Mouse (Mus musculus): ENCODE measurements around the gene Gm28372.
"Not testable (repeated sequence)": the region's sequence is repeated elsewhere in the genome, so short reads cannot be mapped to it uniquely, and the experiment has no call there.

Gm28372 gene

DNA sequence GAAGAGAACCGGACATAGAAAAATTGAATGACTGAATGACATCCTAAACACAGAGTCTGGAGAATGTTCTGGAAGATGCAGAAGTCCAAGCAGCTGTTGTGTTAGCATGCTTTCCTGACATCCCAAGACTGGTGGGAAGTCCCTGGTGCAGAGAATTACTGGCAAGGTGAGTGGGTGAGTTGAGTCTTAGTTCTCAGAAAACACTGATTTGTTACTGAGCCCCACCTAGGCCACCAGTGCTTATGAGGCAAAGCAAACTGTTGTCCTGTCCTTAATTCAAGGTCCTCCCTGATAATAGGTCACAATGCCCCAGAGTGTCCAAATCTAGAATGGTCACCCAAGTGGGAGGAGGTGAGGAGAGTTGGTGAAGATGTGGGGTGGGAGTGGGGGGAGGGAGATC is at the start of gene Gm28372, which contains the start of gene 1700020A23Rik:
Gene Gm28372 (plus strand): TSS at position 301 of the 400 bp plus-strand sequence.
Gene 1700020A23Rik (plus strand): TSS at position 321 of the 400 bp plus-strand sequence.
- DNase-seq (ENCODE audit: low read depth, low spot score): no peak

DNA sequence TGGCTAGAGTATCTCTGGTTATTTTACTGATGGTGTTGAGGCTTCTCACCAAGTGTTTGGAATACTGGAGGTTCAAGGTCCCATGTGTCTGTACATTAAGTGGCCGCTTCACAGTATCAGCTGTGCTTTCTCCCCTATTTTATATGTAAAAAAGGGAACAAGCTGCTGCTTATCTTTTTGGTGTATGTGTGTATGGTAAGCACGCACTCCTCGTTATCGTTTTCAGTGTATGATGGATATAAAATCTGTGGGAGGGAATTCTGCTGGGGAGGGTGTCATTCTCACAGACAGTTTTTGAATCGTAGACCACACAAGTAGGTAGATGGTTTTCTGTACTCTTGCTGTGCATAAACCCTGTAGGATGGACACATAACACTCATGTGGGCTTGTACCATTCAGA is 47.5 kb upstream of the Gm28372 start:
- DNase-seq (ENCODE audit: low read depth, low spot score): no peak

DNA sequence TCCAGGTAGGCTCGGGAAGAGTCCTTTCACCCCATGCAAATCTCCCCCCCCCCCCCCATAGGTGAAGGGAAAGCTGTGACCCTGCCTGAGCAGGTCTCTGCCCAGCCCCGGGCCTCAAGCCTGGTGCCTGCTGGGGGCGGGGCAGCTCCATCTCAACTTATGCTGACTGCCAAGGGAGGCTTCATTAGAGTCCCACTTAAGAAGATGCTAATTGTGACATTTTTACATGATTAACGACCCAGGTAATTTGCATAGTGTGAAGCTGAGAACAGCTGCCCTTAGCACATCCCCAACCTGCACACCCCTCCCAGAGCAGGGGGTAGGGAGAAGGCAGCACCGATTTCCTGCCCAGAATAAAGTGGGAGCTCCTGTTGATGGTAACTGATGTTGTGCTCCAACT is 46.2 kb upstream of the Gm28372 start:
- DNase-seq (ENCODE audit: low read depth, low spot score): no peak

DNA sequence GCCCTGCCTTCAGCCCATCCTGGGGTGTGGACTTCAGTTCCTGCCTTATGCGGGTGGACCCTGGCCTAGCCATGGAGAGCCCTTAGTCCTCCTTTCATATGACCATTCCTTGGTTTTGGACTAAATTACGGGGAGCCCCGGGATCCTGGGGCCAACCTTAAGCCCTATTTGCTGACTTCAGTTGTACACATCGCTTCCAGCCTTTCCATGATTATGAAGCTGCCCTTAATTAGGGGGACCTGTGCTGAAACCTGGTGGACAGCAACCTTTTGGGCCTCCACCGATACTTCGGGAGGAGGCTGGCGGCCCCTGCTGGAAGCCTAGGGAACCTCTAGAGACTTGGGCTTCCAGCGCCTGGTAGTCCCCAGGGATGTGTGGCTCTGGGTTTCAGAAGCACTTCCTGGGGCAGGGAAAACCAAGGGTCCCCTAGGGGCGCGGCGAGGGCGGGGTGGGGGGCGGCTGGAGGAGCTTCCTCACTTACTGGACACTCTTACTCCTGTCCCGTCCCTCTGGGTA is 42.5 kb upstream of the Gm28372 start:
- DNase-seq (ENCODE audit: low read depth, low spot score): peak; percentile 52

DNA sequence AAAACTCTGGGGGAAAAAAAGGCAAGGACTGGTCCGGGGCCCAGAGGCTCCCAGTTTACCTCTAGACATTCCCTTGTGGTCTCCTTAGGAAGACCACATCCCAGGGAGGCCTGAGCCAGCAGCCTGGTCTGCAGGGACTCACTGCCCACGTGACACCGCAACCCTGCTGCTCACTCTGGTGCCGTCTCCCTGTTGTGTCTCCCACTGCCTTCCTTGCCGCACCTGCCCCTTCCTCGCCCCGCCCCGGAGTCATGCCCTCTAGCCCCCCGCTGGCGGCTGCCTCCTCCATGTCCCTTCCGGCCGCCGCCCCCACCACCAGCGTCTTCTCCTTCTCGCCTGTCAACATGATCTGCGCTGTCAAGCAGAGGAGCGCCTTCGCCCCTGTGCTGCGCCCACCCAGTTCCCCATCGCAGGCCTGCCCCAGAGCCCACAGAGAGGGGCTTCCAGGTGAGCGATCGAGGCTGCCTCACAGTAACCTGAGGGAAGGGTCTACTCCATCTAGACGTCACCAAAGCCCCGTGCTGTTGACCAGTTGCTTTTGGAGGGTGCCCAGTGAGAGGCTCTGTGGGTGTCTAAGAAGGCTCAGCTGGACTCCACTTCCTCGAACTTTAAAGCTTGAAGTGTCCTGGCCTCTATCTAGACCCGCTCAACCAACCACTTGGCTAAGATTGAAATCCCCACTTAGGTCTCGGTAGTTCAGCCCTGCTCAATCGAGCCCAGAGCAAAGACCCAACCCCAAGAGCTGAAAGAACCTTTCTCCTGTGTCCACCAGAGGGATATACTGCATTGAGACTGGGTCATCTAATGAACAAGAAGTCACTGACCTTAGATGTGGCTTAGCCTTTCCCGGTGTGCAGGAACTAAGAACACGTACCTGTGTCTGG is 39.6 kb upstream of the Gm28372 start:
- DNase-seq (ENCODE audit: low read depth, low spot score): no peak

DNA sequence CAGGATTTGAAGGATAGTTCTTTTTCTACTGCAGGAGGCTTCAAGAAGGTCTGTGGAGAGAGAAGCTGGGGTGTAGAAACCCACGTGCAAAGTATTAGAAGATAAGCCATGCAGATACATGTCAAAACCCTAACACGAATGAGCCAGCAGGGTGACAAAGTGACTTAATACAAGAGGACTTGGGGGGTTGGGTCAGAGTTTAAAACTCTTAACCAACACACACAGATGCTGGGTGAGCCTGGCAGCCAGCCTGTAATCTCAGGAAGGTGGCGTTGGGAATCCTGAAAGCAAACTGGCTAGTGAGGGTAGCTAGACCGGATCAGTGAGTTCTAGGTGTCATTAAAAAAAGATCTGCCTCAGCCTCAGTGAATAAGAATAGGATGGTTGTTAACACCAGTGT is 37.7 kb upstream of the Gm28372 start:
- DNase-seq (ENCODE audit: low read depth, low spot score): no peak

DNA sequence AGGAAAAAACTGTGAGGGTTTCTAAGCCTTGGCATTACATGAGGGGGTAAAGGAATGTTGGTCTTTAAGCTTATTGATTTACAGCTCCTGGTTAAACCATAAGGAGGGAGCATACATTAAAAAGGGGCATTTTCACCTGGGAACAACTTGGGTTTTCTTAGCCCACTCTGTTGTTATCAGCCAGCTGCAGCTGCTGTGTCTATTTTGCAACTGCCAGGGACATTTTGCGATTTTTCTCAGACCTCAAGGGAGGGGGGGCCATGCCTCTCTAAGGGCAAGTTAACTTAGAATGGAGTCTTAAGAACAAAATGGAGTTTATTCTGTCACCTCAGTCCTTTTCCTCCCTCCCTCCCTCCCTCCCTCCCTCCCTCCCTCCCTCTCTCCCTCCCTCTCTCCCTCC is 32.0 kb upstream of the Gm28372 start:
- not testable (repeated sequence) for DNase-seq (ENCODE audit: low read depth, low spot score)

DNA sequence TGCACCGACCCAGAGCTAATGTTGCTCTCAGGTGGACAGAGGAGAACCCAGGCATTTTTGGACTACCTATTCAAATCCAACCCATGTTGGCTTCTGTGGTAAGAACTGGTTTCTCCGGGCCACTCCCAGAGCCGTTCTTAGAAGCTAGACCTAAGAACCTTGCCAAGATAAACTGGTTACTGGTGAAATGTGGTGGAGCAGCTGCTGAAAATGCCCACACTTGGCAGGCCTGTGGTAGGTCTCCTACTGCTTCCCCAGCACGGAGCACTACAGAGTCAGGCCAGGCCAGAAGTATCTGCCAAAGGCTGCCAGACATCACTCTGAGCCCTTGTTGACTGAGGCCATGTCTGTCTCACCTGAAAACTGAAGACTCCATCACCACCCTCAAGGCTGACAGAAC is 30.1 kb upstream of the Gm28372 start:
- no peak for DNase-seq (ENCODE audit: low read depth, low spot score)

DNA sequence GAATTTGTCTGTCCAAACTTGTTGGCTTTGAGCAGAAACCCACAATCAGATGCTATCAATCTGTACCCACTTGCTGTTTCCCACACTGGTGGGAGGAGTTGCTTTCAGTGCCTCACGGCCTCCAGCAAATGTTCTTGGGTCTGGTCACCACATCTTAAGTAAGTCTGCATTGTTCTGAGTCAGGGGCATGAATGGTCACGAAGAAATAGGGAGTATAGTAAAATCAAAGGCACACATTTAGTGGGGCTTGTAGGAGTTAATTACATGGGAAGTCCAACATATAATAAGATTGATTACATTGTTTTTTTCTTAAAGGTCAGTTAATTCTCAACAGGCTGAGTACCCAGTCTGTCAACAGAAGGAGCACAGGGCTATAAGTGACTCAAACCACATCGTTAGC is 21.8 kb upstream of the Gm28372 start:
- no peak for DNase-seq (ENCODE audit: low read depth, low spot score)

DNA sequence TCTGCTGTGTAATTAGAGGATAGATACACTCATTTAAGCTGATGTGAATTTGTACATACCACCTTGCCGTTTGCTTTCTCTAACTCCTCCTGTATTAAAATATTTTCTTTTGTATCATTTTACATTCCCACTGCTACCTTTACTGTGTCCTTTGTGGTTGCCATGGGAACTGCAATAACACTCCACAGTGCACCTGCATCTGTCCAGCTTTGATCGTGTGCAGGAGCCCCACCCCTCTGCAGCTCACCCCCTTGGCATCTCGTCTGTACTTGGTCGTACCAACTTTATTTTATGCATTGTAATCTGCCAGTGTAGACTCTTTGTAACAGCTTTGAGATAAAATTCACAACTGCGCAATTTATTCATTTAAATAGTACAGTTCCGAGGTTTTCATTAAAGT is 21.1 kb upstream of the Gm28372 start:
- no peak for DNase-seq (ENCODE audit: low read depth, low spot score)

DNA sequence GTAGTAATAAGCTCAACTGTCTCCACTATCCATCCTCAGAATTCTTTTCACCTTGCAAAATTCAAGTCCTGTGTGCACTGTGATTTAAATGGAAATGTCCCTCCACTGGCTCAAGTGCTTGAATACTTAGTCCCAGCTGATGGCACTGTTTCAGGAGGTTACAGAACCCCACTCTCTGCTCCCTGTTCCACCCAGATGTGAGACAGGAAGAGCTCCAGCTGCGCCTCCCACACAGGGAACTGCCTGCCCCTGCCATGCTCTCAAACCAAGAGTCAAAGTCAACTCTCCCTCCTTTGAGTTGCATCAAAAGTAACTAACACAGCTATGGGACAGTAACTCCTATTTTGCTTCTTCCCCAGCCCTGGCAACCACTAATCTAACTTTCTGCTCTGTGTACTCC is 18.8 kb upstream of the Gm28372 start:
- no peak for DNase-seq (ENCODE audit: low read depth, low spot score)

DNA sequence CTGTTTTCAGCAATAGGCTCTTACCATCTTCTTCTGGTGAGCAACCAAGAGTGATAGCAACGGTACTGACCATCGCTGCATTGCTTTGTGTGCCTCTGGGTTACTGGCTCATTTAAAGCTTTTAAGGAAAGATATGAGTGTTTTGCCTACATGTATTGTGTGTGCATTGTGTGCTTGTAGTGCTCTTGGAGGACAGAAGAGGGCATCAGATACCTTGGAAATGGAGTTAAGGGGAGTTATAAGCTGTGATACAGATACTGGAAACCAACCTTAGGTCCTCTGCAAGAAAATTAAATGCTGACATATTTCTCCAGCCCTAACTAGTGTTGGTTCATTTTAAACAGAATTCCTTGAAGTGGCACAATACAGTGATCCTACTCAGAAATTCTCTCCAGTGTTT is 16.2 kb upstream of the Gm28372 start:
- DNase-seq (ENCODE audit: low read depth, low spot score): no peak

DNA sequence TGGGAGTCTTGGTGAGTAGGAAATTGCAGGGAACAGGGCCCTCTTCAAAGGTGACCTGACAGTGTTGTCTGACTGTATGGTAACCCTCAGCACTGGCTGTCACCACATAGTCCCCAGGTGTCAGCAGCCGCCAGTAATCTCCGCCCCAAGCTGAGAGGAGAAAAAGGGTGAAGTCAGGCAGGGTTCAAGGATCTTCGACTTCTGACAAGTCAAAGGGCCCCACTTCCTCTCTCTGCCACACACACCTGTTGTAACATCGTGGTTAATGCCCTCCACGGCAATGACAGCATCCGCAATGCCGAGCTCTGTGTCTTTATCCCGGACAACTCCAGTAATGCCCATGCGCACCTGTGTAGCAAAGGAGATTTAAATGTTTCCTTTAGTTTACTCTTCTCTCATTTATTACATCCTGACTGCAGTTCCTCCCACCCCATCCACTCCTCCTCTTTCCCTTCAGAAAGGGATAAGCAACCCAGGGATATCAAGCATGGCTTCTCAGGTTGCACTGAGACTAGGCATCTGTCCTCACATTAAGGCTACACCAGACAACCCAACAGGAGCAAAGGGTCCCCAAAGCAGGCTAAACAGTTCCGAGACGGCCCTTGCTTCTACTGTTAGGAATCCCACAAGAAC is 13.9 kb upstream of the Gm28372 start:
- DNase-seq (ENCODE audit: low read depth, low spot score): no peak

DNA sequence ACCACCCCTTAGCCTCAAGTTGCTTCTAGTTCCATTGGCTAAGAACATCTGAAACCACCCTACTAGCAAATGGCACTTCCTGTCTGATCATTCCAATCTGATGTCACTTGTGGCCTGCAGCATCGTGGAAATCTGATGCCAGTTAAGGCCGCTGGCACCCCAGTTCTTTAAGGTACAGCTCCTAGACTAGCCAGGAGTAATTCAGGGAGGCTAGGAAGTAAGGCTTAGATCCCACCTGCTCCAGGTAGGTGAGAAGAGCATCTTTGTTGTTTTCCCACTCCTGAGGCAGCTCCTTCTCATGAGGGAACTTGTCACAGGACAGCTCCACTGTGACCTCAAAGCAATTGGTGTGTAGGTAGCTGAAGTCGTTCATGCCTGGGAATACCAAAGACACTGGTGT is 12.2 kb upstream of the Gm28372 start:
- DNase-seq (ENCODE audit: low read depth, low spot score): no peak

DNA sequence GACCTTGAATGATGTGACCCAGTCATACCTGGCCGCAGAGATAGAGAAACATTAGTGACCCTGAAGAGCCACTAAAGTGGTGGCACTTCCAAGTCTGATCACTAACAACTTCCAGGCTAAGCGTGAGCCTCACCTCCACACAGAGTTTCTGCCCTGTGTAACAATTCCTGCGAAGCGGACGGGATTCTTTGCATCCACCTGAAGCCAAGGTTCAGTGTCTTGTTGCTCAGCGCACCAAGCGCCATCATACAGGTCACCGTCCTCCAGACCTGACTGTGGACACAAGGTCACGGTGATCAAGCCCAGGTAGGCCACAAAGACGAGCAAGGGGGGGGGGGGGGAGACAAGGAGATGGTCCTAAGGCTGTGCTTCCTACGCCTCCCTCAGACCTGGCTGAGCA is 9.3 kb upstream of the Gm28372 start:
- DNase-seq (ENCODE audit: low read depth, low spot score): no peak

DNA sequence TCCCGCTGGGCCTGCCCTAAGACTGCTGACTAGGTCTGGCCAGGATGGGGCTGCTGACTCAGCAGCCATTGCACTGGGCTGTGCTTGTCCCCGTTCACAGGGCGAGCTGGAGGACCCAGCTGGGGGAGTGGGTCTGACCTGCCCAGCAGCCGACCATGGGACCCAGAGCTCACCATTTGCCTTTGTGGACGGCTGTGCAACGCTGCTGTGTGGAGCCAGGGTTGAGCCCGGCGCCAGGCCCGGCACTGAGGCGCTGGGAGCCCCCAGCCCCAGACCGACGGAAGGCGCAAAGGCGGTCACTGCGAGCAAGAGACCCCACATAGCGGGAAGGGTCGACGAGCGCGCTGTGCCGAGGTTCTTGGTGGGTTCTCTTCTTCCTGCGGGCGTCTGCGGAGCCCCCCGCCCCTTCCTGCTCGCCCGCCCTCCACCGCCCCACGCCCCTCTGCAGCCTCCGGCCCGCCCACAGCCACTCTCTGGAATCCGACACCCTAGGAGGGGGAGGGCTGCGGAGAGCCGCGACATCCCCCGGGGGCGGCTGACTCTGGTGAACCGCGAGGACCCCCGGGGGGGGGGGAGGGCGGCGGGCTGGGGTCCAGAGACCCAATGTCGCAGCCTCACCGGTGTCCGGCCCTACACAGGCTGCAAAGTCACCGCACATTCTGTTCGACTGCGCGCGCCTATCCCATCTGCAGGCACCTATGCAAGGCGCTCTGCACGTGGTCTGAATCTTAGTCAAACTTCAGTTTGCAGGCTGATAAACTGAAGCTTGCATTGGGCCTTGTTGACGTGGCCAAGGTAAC is 7.7 kb upstream of the Gm28372 start, which contains the start of gene Cpxm1:
Gene Cpxm1 (minus strand): TSS at position 389 of the 800 bp plus-strand sequence.
- no peak for DNase-seq (ENCODE audit: low read depth, low spot score)

DNA sequence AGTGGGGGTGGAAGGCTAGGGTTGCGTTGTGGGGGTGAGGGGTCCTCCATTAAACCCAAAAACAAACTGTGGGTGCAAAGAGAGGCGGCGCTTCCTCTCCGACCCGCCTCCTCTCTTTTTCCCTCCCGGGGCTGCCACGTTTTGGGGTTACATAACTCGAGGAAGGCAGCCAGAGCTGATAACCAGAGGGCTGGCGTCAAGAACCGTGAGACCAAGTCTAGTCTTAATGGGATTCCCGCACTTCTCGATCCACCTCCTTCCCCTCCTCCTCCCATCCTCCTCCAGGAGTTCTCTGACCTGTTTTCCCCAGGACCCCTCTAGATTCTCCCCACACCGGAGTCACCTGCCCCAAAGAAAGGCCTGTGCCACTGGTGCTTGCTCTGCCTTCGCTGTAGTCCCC is 6.9 kb upstream of the Gm28372 start:
- DNase-seq (ENCODE audit: low read depth, low spot score): no peak

DNA sequence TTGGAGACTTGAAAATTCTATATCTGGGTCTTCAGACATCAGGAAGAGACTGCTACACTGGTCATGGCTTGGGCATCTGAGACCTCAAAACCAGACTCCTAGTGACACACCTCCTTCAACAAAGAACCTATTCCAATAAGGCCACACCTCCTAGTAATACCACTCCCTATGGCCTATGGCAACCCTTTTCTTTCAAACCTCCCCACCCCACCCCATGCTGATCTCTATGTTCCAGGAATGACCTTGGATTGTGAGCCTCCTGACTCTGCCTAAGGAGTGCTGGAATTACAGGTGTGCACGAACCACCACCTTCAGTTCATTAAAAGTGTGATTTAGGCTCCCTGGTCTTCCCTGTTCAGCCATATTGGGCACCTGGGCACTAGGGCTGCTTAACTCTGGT is 5.0 kb upstream of the Gm28372 start:
- no peak for DNase-seq (ENCODE audit: low read depth, low spot score)

DNA sequence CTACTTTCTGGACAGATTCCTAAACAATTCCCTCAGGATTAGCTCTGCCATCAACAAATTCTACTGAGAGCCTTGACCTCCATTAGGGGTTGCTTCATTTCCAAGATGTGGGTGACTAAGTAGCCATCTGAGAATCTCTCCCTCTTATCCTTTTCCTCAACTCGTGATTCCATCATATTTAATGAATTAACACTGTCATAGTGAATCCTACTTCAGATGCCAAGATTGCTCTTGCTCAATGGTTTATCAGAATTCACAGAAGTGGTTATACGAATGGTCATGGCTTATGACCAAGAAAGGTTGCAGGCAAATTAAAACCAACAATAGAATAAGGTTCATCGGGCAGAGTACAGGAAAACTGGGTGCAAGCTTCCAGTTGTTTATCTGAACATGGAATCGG is 3.1 kb upstream of the Gm28372 start:
- no peak for DNase-seq (ENCODE audit: low read depth, low spot score)

DNA sequence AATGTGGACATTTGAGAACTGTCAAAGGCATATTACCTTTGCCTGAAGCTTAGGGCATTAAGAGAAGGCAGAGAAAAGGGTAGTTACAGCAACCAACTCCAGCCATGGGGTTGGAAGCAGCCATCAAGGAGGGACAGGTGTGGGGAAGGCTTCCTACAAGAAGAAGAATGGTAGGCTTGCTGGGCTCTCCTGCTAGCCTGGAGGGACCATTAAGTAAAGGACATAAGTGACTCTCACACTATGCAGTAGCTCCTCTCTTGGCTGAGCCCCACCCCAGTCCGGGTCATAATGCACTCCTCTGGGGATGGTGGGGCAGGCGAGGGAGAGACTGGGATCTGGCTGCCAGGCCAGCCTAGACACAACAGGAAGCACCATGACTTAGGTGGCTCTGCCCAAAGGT is 1.1 kb downstream of the Gm28372 start, which contains the start of gene Tmem239:
Gene Tmem239 (plus strand): TSS at position 301 of the 400 bp plus-strand sequence.
- DNase-seq (ENCODE audit: low read depth, low spot score): no peak

DNA sequence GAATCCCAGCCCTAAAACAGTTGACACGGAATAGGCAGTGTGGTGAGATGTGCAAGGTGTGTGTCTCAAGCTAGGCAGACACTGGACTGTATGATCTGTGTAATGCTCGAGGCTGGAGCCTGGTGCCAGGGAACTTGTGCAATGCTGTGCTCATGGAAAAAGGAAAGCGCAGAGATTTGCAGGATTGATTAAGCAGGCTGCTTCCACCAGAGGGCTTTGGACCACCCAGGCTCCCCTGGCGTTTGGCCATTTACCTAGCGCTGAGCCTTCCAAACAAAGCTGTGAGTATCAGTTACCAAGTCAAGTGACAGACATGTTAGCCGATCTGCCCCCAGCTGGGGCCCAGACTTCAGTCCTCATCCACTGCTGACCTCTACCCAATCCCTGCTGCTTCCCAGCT is 3.2 kb downstream of the Gm28372 start:
- DNase-seq (ENCODE audit: low read depth, low spot score): no peak

All from WW6 (cell line).